Mouse (Mus musculus): Measurements from ENCODE around the gene Cobl.

- TF ChIP-seq CTCF (IDR thresholded peaks at IDR 0.05; ENCODE audit: insufficient read depth, low read length), result no peak
- TF ChIP-seq POLR2A (IDR thresholded peaks at IDR 0.05; ENCODE audit: borderline replicate concordance, extremely low read depth, low read depth, low read length), result no peak
Observed at GRCm38 (mm10) chr11:12215582-12215981, 249.2 kb downstream of the Cobl start.
